Mouse (Mus musculus) lung, postnatal 0 days (tissue): ENCODE data around the gene Bcor. TPM values are rescaled to one million over a fixed set of nuclear protein-coding genes. Genes with fewer than 3 reads are reported as not detected.

Experiments
- ATAC-seq: fragments of 200-750 bp; cut with Nextera tagmentation; 2 replicates; pipeline ENCODE4 v1.8.0; 2017; ENCODE audit warnings: moderate library complexity
- DNase-seq: peaks from one replicate; pipeline ENCODE4 v3.0.0-alpha.2; 2016; ENCODE audit warnings: low spot score
- H3K27ac ChIP-seq: fragments of 300-500 bp; sonication (generic); 2 replicates; pipeline ENCODE4 v1.5.1; 2014; ENCODE audit warnings: antibody characterized with exemption, mild to moderate bottlenecking, low read length, mixed read lengths
- H3K27me3 ChIP-seq: fragments of 300-500 bp; sonication (generic); replicated peaks from 2 replicates; pipeline ENCODE4 v1.6.1; 2014; ENCODE audit warnings: low read length, mixed read lengths; ENCODE audit not compliant: insufficient read depth
- H3K36me3 ChIP-seq: fragments of 300-500 bp; sonication (generic); 2 replicates; pipeline ENCODE4 v1.6.1; 2014; ENCODE audit warnings: low read length, mixed read lengths; ENCODE audit not compliant: insufficient read depth
- H3K4me1 ChIP-seq: fragments of 300-500 bp; sonication (generic); 2 replicates; pipeline ENCODE4 v1.6.1; 2014; ENCODE audit warnings: antibody characterized with exemption, low read depth, low read length, mixed read lengths; ENCODE audit not compliant: insufficient read depth
- H3K4me2 ChIP-seq: fragments of 300-500 bp; sonication (generic); replicated peaks from 2 replicates; pipeline ENCODE4 v1.6.1; 2014; ENCODE audit warnings: low read depth, mild to moderate bottlenecking, low read length, moderate library complexity, mixed read lengths
- H3K4me3 ChIP-seq: fragments of 300-500 bp; sonication (generic); 2 replicates; pipeline ENCODE4 v1.5.1; 2014; ENCODE audit warnings: low read depth, low read length
- H3K9ac ChIP-seq: fragments of 300-500 bp; sonication (generic); replicated peaks from 2 replicates; pipeline ENCODE4 v1.6.1; 2014; ENCODE audit warnings: low read depth, mild to moderate bottlenecking
- H3K9me3 ChIP-seq: fragments of 300-500 bp; sonication (generic); 2 replicates; pipeline ENCODE4 v1.6.1; 2016; ENCODE audit warnings: low read length, mixed read lengths
- CTCF ChIP-seq: IDR thresholded peaks from 2 replicates; pipeline ENCODE4 v1.5.1; 2016; ENCODE audit warnings: antibody characterized with exemption, mild to moderate bottlenecking
- EP300 ChIP-seq: IDR thresholded peaks from 2 replicates; pipeline ENCODE4 v1.6.1; 2016; ENCODE audit warnings: antibody characterized with exemption, mild to moderate bottlenecking, control low read depth
- WGBS: fragments of 180-500 bp; shearing (Covaris S2); extraction: QIAGEN DNeasy Blood & Tissue Kit; methylation state at CpG from one replicate; pipeline ENCODE4 v1.1.7; 2014; 5-methylcytosine and 5-hydroxymethylcytosine counted together
- polyA plus RNA-seq: library from polyadenylated mRNA; unstranded; fragments of >200 nt; fragmentation: Nextera tagmentation; extraction: Ambion mirVana; gene quantifications from 2 replicates; pipeline ENCODE4 v1.2.1, GENCODE M21; 2015

Gene Bcor
- polyA plus RNA-seq, 1 experiment from 2014 or later: 8.2 TPM

DNA sequence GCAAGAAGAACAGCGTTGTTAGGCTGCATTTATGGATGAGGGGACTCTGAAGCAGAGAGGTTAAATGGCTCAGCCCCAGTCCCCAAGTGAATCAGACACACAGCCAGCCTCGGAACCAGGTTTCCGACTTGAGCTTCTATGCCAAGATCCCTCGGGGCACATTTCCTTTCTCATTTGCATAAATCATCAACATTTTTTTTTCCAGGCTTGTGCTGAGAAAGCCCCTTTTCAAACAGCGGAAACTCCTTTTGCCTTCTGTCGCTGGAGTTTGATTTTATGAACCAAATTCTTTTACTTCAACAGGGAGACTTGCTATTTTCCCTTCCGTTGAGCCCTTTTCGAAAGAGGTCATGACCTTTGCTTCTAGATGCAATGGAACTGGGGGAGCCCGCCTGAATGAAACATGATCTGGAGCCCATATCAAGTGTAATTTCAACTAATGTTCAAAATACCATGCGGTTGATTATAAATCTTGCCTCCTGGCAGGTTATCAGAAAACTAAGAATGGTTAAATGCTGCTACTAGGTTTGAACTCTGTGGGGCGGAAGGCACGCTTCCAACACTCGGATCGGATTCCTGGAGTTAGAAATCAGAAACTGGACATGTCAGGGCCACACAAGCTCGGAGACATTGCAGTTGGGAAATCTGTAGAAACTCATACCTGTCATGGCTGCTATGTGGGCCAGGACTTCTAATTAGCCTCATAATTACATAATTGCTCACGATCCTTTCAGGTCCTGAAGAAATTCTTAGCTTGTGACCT, 15.2 kb upstream of the Bcor start:
- no peak overlapping the region for H3K4me2 ChIP-seq
- H3K36me3 ChIP-seq: no peaks in the 10 kb centered on the region
- H3K4me3 ChIP-seq: no peak overlapping the region
- H3K9ac ChIP-seq: no peak overlapping the region
- no peak for TF ChIP-seq EP300
- no peak for DNase-seq
- no peaks in the 10 kb centered on the region for H3K4me1 ChIP-seq
- no peak overlapping the region for H3K27ac ChIP-seq
- no peaks in the 10 kb centered on the region for H3K27me3 ChIP-seq
- ATAC-seq: no peak
- no peaks in the 10 kb centered on the region for H3K9me3 ChIP-seq
- WGBS: 43% methylated on average over 16 of the region's 16 CpGs

DNA sequence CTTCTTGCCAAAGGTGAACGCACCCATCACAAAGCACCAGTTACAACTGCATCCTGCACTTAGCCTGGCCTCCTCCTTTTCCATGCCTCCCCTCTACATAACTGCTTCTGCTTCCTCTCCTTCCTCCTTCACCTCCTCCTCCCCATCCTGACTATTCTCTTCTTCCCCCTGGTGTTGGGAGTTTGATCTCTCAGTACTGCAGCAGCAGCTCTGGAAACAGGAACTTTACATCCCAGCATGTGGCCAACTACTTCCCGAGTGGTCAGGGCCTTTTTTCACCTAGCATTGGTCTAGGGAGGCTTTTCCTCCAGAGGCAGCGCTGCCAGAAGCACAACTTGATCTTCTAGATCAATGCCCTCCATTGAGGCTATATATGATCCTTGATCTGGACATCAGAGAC, 10.0 kb upstream of the Bcor start:
- Histone ChIP-seq H3K4me1 (no peaks in the 10 kb centered on the region), H3K4me3 (no peak overlapping the region), H3K27me3 (no peaks in the 10 kb centered on the region), H3K9ac (no peak overlapping the region), H3K27ac (no peak overlapping the region), H3K9me3 (no peaks in the 10 kb centered on the region), H3K4me2 (no peak overlapping the region), H3K36me3 (no peaks in the 10 kb centered on the region)
- TF ChIP-seq CTCF: no peak
- no peak for TF ChIP-seq EP300
- no peak for ATAC-seq
- no peak for DNase-seq
- 36% methylated on average over 3 of the region's 3 CpGs for WGBS

DNA sequence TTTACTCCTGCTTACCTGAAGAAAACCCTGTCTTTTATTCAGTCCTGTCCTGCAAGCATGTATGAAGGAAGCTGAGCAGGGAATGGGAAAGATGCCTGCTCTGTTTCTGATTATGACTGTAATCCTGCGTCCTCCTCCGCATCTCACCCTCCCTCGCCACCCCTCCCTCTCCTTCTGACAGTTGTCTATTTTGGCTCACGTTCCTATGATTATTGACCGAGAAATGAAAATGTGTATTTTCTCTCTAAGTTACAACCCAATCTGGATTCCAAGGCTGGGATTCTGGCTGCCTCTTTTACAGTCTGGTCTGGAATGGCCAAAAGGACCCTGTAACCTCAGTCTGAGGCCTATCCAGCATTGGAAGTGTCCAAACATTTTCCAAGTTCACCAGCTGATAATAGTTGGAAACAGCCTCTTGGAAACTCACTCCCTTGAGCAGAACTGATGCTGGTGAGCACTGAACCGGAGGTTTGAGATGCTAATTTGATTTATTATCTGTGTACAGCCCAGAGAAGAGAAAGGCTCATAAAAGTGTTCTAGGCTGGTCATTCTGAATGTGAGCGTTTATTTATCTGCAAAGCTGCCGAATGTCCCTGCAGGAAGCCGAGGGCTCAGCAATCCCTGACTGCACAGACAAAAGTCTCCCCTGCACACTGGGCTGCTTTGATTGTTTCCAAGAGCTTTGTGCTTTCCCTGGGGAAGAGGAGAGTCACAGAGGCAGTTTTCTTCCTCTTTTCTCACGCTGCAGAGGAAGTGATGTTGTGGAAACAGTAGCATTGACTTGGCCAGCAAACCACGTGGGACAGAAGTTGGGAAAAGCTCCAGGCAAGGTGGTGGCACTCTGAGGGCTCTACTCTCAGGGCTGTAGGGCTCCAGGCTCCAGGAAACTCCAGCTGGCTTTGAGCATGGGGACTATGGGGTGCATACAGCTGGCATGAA, 4.7 kb upstream of the Bcor start:
- no peak overlapping the region for H3K4me2 ChIP-seq
- DNase-seq (no peak), ATAC-seq (peak; percentile 56)
- 47% methylated on average over 11 of the region's 11 CpGs for WGBS
- H3K9me3 ChIP-seq: no peaks in the 10 kb centered on the region
- H3K27ac ChIP-seq: no peak overlapping the region
- no peaks in the 10 kb centered on the region for H3K4me1 ChIP-seq
- no peaks in the 10 kb centered on the region for H3K27me3 ChIP-seq
- H3K9ac ChIP-seq: no peak overlapping the region
- H3K36me3 ChIP-seq: no peaks in the 10 kb centered on the region
- TF ChIP-seq CTCF (no peak), EP300 (no peak)
- H3K4me3 ChIP-seq: no peak overlapping the region

DNA sequence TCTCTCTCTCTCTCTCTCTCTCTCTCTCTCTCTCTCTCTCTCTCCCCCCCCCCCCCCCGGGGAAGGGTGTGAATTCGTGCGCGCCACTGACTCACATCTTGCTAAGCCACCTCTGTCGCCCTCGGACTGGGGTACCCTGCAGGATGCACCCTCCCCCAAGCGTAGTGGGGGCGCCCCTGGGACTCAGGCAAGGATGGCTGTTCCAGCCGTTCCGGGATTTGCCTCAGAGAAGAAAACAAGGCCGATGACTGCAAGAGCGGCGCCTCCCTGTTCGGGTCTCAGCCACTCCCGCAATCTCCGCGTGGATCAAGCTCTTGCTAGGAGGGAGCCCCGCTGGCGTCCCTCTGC, 647 bp downstream of the Bcor start:
- DNase-seq (peak; percentile 36), ATAC-seq (peak; percentile 11; the same call in 1 of the 2 replicates)
- H3K9me3 ChIP-seq: no peaks in the 10 kb centered on the region
- H3K9ac ChIP-seq: peak overlapping the region; percentile 26; the same call in 1 of the 2 replicates
- no peaks in the 10 kb centered on the region for H3K27me3 ChIP-seq
- H3K27ac ChIP-seq: peak overlapping the region; percentile 86
- WGBS: 11% methylated on average over 7 of the region's 19 CpGs
- H3K36me3 ChIP-seq: no peaks in the 10 kb centered on the region
- H3K4me1 ChIP-seq: no peaks in the 10 kb centered on the region
- H3K4me2 ChIP-seq: peak overlapping the region; percentile 67
- TF ChIP-seq EP300 (no peak), CTCF (no peak)
- H3K4me3 ChIP-seq: peak overlapping the region; percentile 35

DNA sequence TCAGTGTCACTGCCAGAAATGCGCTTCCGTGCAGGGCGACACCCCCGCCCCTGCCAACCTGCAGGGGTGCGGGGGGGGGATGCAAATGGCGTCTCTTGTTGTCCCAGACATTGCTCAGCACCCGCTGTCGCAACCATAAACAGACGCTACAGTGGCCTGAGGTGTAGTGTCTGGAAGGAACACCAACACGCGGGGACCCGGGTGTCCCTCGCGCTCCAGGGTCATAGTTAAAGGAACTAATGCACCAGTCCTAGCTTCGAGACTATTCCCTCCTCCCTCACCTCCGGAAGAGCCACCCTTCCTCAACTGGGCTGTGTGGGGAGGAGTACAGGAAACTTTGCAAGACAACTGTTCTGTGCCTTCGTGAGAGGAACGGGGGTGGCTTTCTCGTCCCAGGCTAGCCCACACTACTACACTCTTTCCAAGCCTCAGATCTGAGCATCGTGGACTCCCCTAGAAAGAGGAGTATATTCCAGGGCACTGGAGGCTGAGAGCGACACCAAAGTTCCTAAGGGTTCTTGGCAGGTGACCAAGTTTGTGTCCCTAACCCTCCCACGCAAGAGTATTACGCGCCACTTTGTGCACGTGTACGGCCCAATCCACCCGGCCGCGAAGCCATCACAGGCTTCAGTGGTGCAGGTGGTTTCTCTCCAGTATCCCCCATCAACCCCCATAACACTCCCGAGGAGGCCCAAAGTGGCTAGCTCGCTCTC, 1.2 kb downstream of the Bcor start:
- WGBS: 9% methylated on average over 27 of the region's 31 CpGs
- Histone ChIP-seq H3K4me2 (peak overlapping the region; percentile 67), H3K4me1 (no peaks in the 10 kb centered on the region), H3K27me3 (no peaks in the 10 kb centered on the region), H3K36me3 (no peaks in the 10 kb centered on the region), H3K9ac (no peak overlapping the region), H3K27ac (peak overlapping the region; percentile 86), H3K4me3 (peak overlapping the region; percentile 35; the same call in 1 of the 2 replicates), H3K9me3 (no peaks in the 10 kb centered on the region)
- ATAC-seq: peak; percentile 39
- peak; percentile 59 for DNase-seq
- TF ChIP-seq EP300: peak; percentile 53
- TF ChIP-seq CTCF: no peak
